Mouse (Mus musculus) lung, adult 2 months (tissue): ENCODE data around the gene Scgb2b24.

ENCODE experiments used
- CTCF ChIP-seq: fragments of 200-500 bp; IDR thresholded peaks from 2 replicates; pipeline ENCODE4 v1.5.1; 2011; ENCODE audit warnings: mild to moderate bottlenecking, low read length, control low read depth; ENCODE audit not compliant: insufficient read depth
- POLR2A ChIP-seq: fragments of 200-500 bp; IDR thresholded peaks from 2 replicates; pipeline ENCODE4 v1.6.1; 2011; ENCODE audit warnings: low read depth, mild to moderate bottlenecking, control low read depth, low read length, borderline replicate concordance; ENCODE audit errors: extremely low read depth

GRCm38 (mm10) chr7:33743499-33743898 lies 4.4 kb upstream of the Scgb2b24 start, which contains the start of gene Scgb1b24:
- no peak for TF ChIP-seq CTCF
- TF ChIP-seq POLR2A = no peak
